Mouse (Mus musculus) lung, embryonic 14.5 days (tissue): ENCODE measurements at regions not wholly inside any gene's neighbourhood (a gene's known extent, or its start where the extent isn't known, plus 50 kb on each side); places are given as distances from the start of the nearest gene placed in this dataset.

ENCODE experiments used
- ATAC-seq: fragments of 200-750 bp; cut with Nextera tagmentation; 2 replicates; pipeline ENCODE4 v1.8.0; 2017; ENCODE audit warnings: mild to moderate bottlenecking, moderate TSS enrichment, moderate library complexity; ENCODE audit not compliant: insufficient read depth
- DNase-seq: peaks from one replicate; pipeline ENCODE4 v3.0.0-alpha.2; 2015
- H3K27ac ChIP-seq: fragments of 300-500 bp; sonication (generic); 2 replicates; pipeline ENCODE4 v1.5.1; 2014; ENCODE audit warnings: low read depth, mild to moderate bottlenecking, moderate library complexity
- H3K27me3 ChIP-seq: fragments of 300-500 bp; sonication (generic); 2 replicates; pipeline ENCODE4 v1.6.1; 2014; ENCODE audit warnings: low read length, control low read depth; ENCODE audit not compliant: insufficient read depth
- H3K36me3 ChIP-seq: fragments of 300-500 bp; sonication (generic); 2 replicates; pipeline ENCODE4 v1.6.1; 2014; ENCODE audit warnings: control low read depth; ENCODE audit not compliant: insufficient read depth
- H3K4me1 ChIP-seq: fragments of 300-500 bp; sonication (generic); 2 replicates; pipeline ENCODE4 v1.6.1; 2014; ENCODE audit warnings: antibody characterized with exemption, control low read depth; ENCODE audit not compliant: insufficient read depth
- H3K4me2 ChIP-seq: fragments of 300-500 bp; sonication (generic); 2 replicates; pipeline ENCODE4 v1.6.1; 2014; ENCODE audit warnings: mild to moderate bottlenecking
- H3K4me3 ChIP-seq: fragments of 300-500 bp; sonication (generic); 2 replicates; pipeline ENCODE4 v1.5.1; 2014; ENCODE audit warnings: low read depth, low read length
- H3K9ac ChIP-seq: fragments of 300-500 bp; sonication (generic); 2 replicates; pipeline ENCODE4 v1.6.1; 2014
- H3K9me3 ChIP-seq: fragments of 300-500 bp; sonication (generic); 2 replicates; pipeline ENCODE4 v1.6.1; 2016; ENCODE audit warnings: low read depth, low read length, control low read depth
- CTCF ChIP-seq: IDR thresholded peaks from 2 replicates; pipeline ENCODE4 v1.5.1; 2016; ENCODE audit warnings: antibody characterized with exemption, low read depth
- WGBS: fragments of 180-500 bp; shearing (Covaris S2); extraction: QIAGEN DNeasy Blood & Tissue Kit; methylation state at CpG from one replicate; pipeline ENCODE4 v1.1.7; 2014; 5-methylcytosine and 5-hydroxymethylcytosine counted together

- H3K9me3 ChIP-seq, result no peaks in the 10 kb centered on the region
- ATAC-seq, result no peak
- H3K27ac ChIP-seq, result no peak overlapping the region
- no peaks in the 10 kb centered on the region for H3K36me3 ChIP-seq
- no peak overlapping the region for H3K9ac ChIP-seq
- H3K4me3 ChIP-seq, result no peak overlapping the region
- 82% methylated on average over 11 of the region's 11 CpGs for WGBS
- H3K27me3 ChIP-seq, result no peaks in the 10 kb centered on the region
- no peak for DNase-seq
- no peak overlapping the region for H3K4me2 ChIP-seq
- no peaks in the 10 kb centered on the region for H3K4me1 ChIP-seq
- no peak for TF ChIP-seq CTCF
Measured at GRCm38 (mm10) chr6:49769904-49770720, 52.4 kb upstream of the Npy start.
